Comparison of ENCODE assay signal across 9 mouse cellular contexts in the genomic region with DNA sequence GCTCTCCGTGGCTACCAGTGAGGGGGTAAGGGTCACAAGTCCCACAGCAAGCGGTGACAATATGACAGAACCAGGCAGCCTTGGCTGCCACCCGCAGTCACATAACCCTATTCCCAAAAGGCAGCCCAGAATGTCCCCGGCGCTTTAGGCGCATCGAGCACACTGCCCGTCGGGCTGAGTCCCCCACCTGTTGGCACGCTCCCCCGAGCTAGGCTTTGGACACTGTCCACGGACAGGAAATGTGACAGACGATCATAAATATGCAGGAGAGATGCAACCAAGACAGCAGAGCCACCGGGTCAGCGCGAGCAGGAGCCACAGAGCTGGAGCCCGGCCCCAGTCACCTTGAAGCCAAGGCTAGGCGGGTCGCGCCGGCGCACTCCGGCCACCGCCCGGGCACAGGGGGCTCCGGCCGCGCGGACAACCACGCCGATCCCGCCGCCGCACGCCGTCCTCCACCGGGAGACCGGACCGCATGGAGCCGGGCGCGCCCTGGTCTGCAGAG. TPM values are rescaled to one million over a fixed set of nuclear protein-coding genes. Genes with fewer than 3 reads are reported as not detected.
A peak's percentile ranks its signal among the peaks of the same experiment; 100 is the strongest.
DNase-seq lines count a peak whose midpoint lies in the region; ATAC-seq and TF ChIP-seq lines count a peak whose summit lies in the region.
"Had no signal": no experiment of that assay in that cellular context is flagged by ENCODE, and none has a peak within 500 bp of the region (broad histone marks: within the 10 kb centered on the region; RNA-seq: fewer than 3 reads in every experiment).

No protein-coding gene starts in this region.

- H3K4me3 ChIP-seq in heart, embryonic 13.5 days: peak overlapping the region; percentile 52
- peak overlapping the region; percentile 46 for H3K4me3 ChIP-seq in hindbrain, postnatal 0 days (ENCODE audit: low read length)
- H3K4me3 ChIP-seq in midbrain, postnatal 0 days (ENCODE audit: low read depth, low read length): peak overlapping the region; percentile 48
- H3K4me3 ChIP-seq: erythroblast, embryonic 14.5 days had no signal

- WGBS in heart, embryonic 13.5 days: 2% methylated on average over 42 of the region's 42 CpGs
- WGBS in hindbrain, postnatal 0 days: 3% methylated on average over 41 of the region's 42 CpGs
- 2% methylated on average over 40 of the region's 42 CpGs for WGBS in midbrain, postnatal 0 days

- H3K9ac ChIP-seq in heart, embryonic 13.5 days: peak overlapping the region; percentile 74
- peak overlapping the region; percentile 43; the same call in 1 of the 2 replicates for H3K9ac ChIP-seq in hindbrain, postnatal 0 days (replicated peaks; ENCODE audit: low read length)
- H3K9ac ChIP-seq in midbrain, postnatal 0 days (replicated peaks; ENCODE audit: low read length, poor library complexity, severe bottlenecking): peak overlapping the region; percentile 62

- H3K9me3 ChIP-seq in heart, embryonic 13.5 days: no peaks in the 10 kb centered on the region
- H3K9me3 ChIP-seq in hindbrain, postnatal 0 days (ENCODE audit: low read length): no peaks in the 10 kb centered on the region
- H3K9me3 ChIP-seq in midbrain, postnatal 0 days (ENCODE audit: low read length): no peaks in the 10 kb centered on the region

- no peak overlapping the region for H3K27ac ChIP-seq in heart, embryonic 13.5 days (replicated peaks)
- no peak overlapping the region for H3K27ac ChIP-seq in hindbrain, postnatal 0 days
- no peak overlapping the region for H3K27ac ChIP-seq in midbrain, postnatal 0 days (ENCODE audit: low read depth, low read length)

- H3K4me1 ChIP-seq in heart, embryonic 13.5 days: no peaks in the 10 kb centered on the region
- H3K4me1 ChIP-seq in hindbrain, postnatal 0 days (ENCODE audit: insufficient read depth, low read length): no peaks in the 10 kb centered on the region
- no peaks in the 10 kb centered on the region for H3K4me1 ChIP-seq in midbrain, postnatal 0 days (ENCODE audit: insufficient read depth, low read length)

- ATAC-seq in heart, embryonic 13.5 days (ENCODE audit: extremely low read depth, insufficient number of reproducible peaks, low FRiP score, low TSS enrichment): no peak
- 0 out of 2 replicates have a peak, but pooled peaks have one; percentile 8 for ATAC-seq in common myeloid progenitor, adult 5-6 weeks (replicated peaks; ENCODE audit: low read depth, poor library complexity, severe bottlenecking)
- peak; percentile 43; the same call in 1 of the 2 replicates for ATAC-seq in hindbrain, postnatal 0 days
- ATAC-seq in midbrain, postnatal 0 days (ENCODE audit: low FRiP score): peak; percentile 69; the same call in 1 of the 2 replicates

- DNase-seq in heart, postnatal 4 days: no peak
- peak; percentile 18 for DNase-seq in hindbrain, postnatal 0 days (ENCODE audit: low spot score)
- peak; percentile 2 for DNase-seq in midbrain, postnatal 0 days (ENCODE audit: low spot score)
- no peak for DNase-seq in thymus, postnatal 25 days
- DNase-seq in lung, postnatal 14 days: no peak
- no peak for DNase-seq in gastrocnemius, postnatal 25 days

- H3K27me3 ChIP-seq in heart, embryonic 13.5 days (replicated peaks): peaks cover 29% of the 10 kb centered on the region
- 0 out of 2 replicates have a peak, but pooled peaks cover 3% of the 10 kb centered on the region for H3K27me3 ChIP-seq in hindbrain, postnatal 0 days (ENCODE audit: insufficient read depth, low read length)
- H3K27me3 ChIP-seq in midbrain, postnatal 0 days (ENCODE audit: insufficient read depth, low read length): 0 out of 2 replicates have a peak, but pooled peaks cover 4% of the 10 kb centered on the region

- TF ChIP-seq CTCF in hindbrain, postnatal 0 days (IDR thresholded peaks at IDR 0.05; ENCODE audit: low read depth): no peak
- TF ChIP-seq CTCF in midbrain, postnatal 0 days (IDR thresholded peaks at IDR 0.05): no peak

- H3K36me3 ChIP-seq in heart, embryonic 13.5 days: no peaks in the 10 kb centered on the region
- H3K36me3 ChIP-seq in hindbrain, postnatal 0 days (ENCODE audit: insufficient read depth, low read length): no peaks in the 10 kb centered on the region
- H3K36me3 ChIP-seq in midbrain, postnatal 0 days (ENCODE audit: insufficient read depth, low read length): no peaks in the 10 kb centered on the region

- peak overlapping the region; percentile 81 for H3K4me2 ChIP-seq in heart, embryonic 13.5 days
- H3K4me2 ChIP-seq in hindbrain, postnatal 0 days (ENCODE audit: low read depth, low read length): peak overlapping the region; percentile 72
- peak overlapping the region; percentile 83 for H3K4me2 ChIP-seq in midbrain, postnatal 0 days (ENCODE audit: low read depth, low read length, poor library complexity, severe bottlenecking)

RNA-seq across cellular contexts. Expression of a gene that starts 40.9 kb away (rescaled TPM):
- polyA plus RNA-seq in heart, embryonic 13.5 days (2015; fragmentation: Nextera tagmentation; extraction: Ambion mirVana): 0.06 TPM in 1 of 2 replicates, not detected in the other
- under 1 TPM; 0.17 to 0.25 TPM for total RNA-seq in heart, postnatal 4 days (2021)
- 0.92 TPM in 1 of 2 replicates, not detected in the other for total RNA-seq in common myeloid progenitor, adult 5-6 weeks (2017)
- 0.11 TPM in 1 of 2 replicates, not detected in the other for total RNA-seq in hindbrain, postnatal 0 days (2014; rRNA removed)
- 0.10 and 0.11 TPM in 2 replicates for polyA plus RNA-seq in hindbrain, postnatal 0 days (2015; fragmentation: Nextera tagmentation; extraction: Ambion mirVana)
- total RNA-seq in midbrain, postnatal 0 days (2014; rRNA removed): 0.19 and 0.27 TPM in 2 replicates
- 0.12 TPM in 1 of 2 replicates, not detected in the other for polyA plus RNA-seq in midbrain, postnatal 0 days (2015; fragmentation: Nextera tagmentation; extraction: Ambion mirVana)
- total RNA-seq in gastrocnemius, postnatal 25 days (2021): not detected
- polyA plus RNA-seq: erythroblast, embryonic 14.5 days had no signal

RNA-seq across cellular contexts. Expression of a gene that starts 44.5 kb away (rescaled TPM):
- polyA plus RNA-seq in heart, embryonic 13.5 days (2015; fragmentation: Nextera tagmentation; extraction: Ambion mirVana): 0.15 and 0.31 TPM in 2 replicates
- total RNA-seq in heart, postnatal 4 days (2021): not detected
- 90.6 and 112 TPM in 2 replicates for total RNA-seq in common myeloid progenitor, adult 5-6 weeks (2017)
- total RNA-seq in hindbrain, postnatal 0 days (2014; rRNA removed): 1.4 TPM in 1 of 2 replicates, not detected in the other
- 0.30 TPM in 1 of 2 replicates, not detected in the other for polyA plus RNA-seq in hindbrain, postnatal 0 days (2015; fragmentation: Nextera tagmentation; extraction: Ambion mirVana)
- 0.49 TPM in 1 of 2 replicates, not detected in the other for total RNA-seq in midbrain, postnatal 0 days (2014; rRNA removed)
- polyA plus RNA-seq in midbrain, postnatal 0 days (2015; fragmentation: Nextera tagmentation; extraction: Ambion mirVana): 0.47 TPM in 1 of 2 replicates, not detected in the other
- not detected for total RNA-seq in gastrocnemius, postnatal 25 days (2021)

Comparison
In these comparisons a context has a peak if more than half of its experiments do, and no peak if none do; other contexts are left out.
1. DNase-seq: peak in hindbrain, postnatal 0 days (single experiment) and midbrain, postnatal 0 days (single experiment); none in heart, postnatal 4 days (single experiment), thymus, postnatal 25 days (single experiment), lung, postnatal 14 days (single experiment) and gastrocnemius, postnatal 25 days (single experiment).
2. RNA of a gene that starts 44.5 kb away (total RNA-seq): 90.6 to 112 TPM in common myeloid progenitor, adult 5-6 weeks; 1.4 TPM in hindbrain, postnatal 0 days, 0.49 TPM in midbrain, postnatal 0 days, not detected in heart, postnatal 4 days and not detected in gastrocnemius, postnatal 25 days; every median in the first group is over 10 times any median in the second.
3. Peak in every context shown above with its lines, with median percentiles within 50 percentile points of each other: H3K4me2 ChIP-seq, H3K4me3 ChIP-seq and H3K9ac ChIP-seq.